Mouse (Mus musculus) hindbrain, embryonic 11.5 days (tissue): ENCODE measurements at regions not wholly inside any gene's neighbourhood (a gene's known extent, or its start where the extent isn't known, plus 50 kb on each side); places are given as distances from the start of the nearest gene placed in this dataset.
A peak's percentile ranks its signal among the peaks of the same experiment; 100 is the strongest.

ENCODE experiments used
- ATAC-seq: fragments of 200-750 bp; cut with Nextera tagmentation; 2 replicates; pipeline ENCODE4 v1.8.0; 2017; ENCODE audit warnings: mild to moderate bottlenecking, moderate TSS enrichment, moderate library complexity; ENCODE audit not compliant: low FRiP score
- DNase-seq: peaks from one replicate; pipeline ENCODE4 v3.0.0-alpha.2; 2015; ENCODE audit warnings: low spot score
- H3K27ac ChIP-seq: fragments of 300-500 bp; sonication (generic); 2 replicates; pipeline ENCODE4 v1.5.1; 2014; ENCODE audit warnings: mild to moderate bottlenecking, low read depth, low read length
- H3K27me3 ChIP-seq: fragments of 300-500 bp; sonication (generic); 2 replicates; pipeline ENCODE4 v1.6.1; 2014; ENCODE audit warnings: mild to moderate bottlenecking, low read length, moderate library complexity, mixed read lengths; ENCODE audit not compliant: control insufficient read depth, insufficient read depth
- H3K36me3 ChIP-seq: fragments of 300-500 bp; sonication (generic); 2 replicates; pipeline ENCODE4 v1.6.1; 2014; ENCODE audit warnings: mild to moderate bottlenecking, low read length, moderate library complexity, mixed read lengths; ENCODE audit not compliant: control insufficient read depth, insufficient read depth
- H3K4me1 ChIP-seq: fragments of 300-500 bp; sonication (generic); replicated peaks from 2 replicates; pipeline ENCODE4 v1.6.1; 2014; ENCODE audit warnings: low read length, mixed read lengths; ENCODE audit not compliant: control insufficient read depth, insufficient read depth
- H3K4me2 ChIP-seq: fragments of 300-500 bp; sonication (generic); replicated peaks from 2 replicates; pipeline ENCODE4 v1.6.1; 2014; ENCODE audit warnings: mild to moderate bottlenecking, low read depth, low read length
- H3K4me3 ChIP-seq: fragments of 300-500 bp; sonication (generic); 2 replicates; pipeline ENCODE4 v1.5.1; 2014; ENCODE audit warnings: low read depth, low read length
- H3K9ac ChIP-seq: fragments of 300-500 bp; sonication (generic); 2 replicates; pipeline ENCODE4 v1.6.1; 2014; ENCODE audit warnings: low read depth, low read length
- H3K9me3 ChIP-seq: fragments of 300-500 bp; sonication (generic); 2 replicates; pipeline ENCODE4 v1.6.1; 2016; ENCODE audit warnings: low read length; ENCODE audit not compliant: control insufficient read depth
- WGBS: fragments of 180-500 bp; shearing (Covaris S2); extraction: QIAGEN DNeasy Blood & Tissue Kit; methylation state at CpG from one replicate; pipeline ENCODE4 v1.1.7; 2014; 5-methylcytosine and 5-hydroxymethylcytosine counted together

- H3K36me3 ChIP-seq = no peaks in the 10 kb centered on the region
- H3K4me3 ChIP-seq = no peak overlapping the region
- H3K9ac ChIP-seq = no peak overlapping the region
- H3K9me3 ChIP-seq = no peaks in the 10 kb centered on the region
- peak; percentile 60; the same call in 1 of the 2 replicates for ATAC-seq
- no peak overlapping the region for H3K27ac ChIP-seq
- H3K4me1 ChIP-seq = no peaks in the 10 kb centered on the region
- no peak overlapping the region for H3K4me2 ChIP-seq
- 28% methylated on average over 13 of the region's 13 CpGs for WGBS
- DNase-seq = peak; percentile 51
- no peaks in the 10 kb centered on the region for H3K27me3 ChIP-seq
These were observed 57.5 kb upstream of the Cxcr4 start for GRCm38 (mm10) chr1:128649490-128650178.

- no peak for ATAC-seq
- H3K27me3 ChIP-seq = no peaks in the 10 kb centered on the region
- H3K9me3 ChIP-seq = no peaks in the 10 kb centered on the region
- no peak overlapping the region for H3K4me3 ChIP-seq
- no peak overlapping the region for H3K27ac ChIP-seq
- no peak overlapping the region for H3K4me2 ChIP-seq
- DNase-seq = no peak
- no peak overlapping the region for H3K9ac ChIP-seq
- WGBS = 5% methylated on average over 4 of the region's 4 CpGs
- H3K4me1 ChIP-seq = peaks cover 4% of the 10 kb centered on the region; the same call in 1 of the 2 replicates
- no peaks in the 10 kb centered on the region for H3K36me3 ChIP-seq
These were observed 51.3 kb upstream of the Cxcr4 start for GRCm38 (mm10) chr1:128643316-128643776.

- 85% methylated on average over 2 of the region's 2 CpGs for WGBS
- H3K27me3 ChIP-seq = no peaks in the 10 kb centered on the region
- H3K9ac ChIP-seq = no peak overlapping the region
- H3K36me3 ChIP-seq = no peaks in the 10 kb centered on the region
- H3K4me3 ChIP-seq = no peak overlapping the region
- DNase-seq (no peak), ATAC-seq (no peak)
- H3K4me1 ChIP-seq = peaks cover 4% of the 10 kb centered on the region; the same call in 1 of the 2 replicates
- no peak overlapping the region for H3K27ac ChIP-seq
- H3K9me3 ChIP-seq = no peaks in the 10 kb centered on the region
- H3K4me2 ChIP-seq = no peak overlapping the region
These were observed 50.1 kb upstream of the Cxcr4 start for GRCm38 (mm10) chr1:128642212-128642611.
